Mouse (Mus musculus): Measurements from ENCODE around the gene Tshz2. TPM values are rescaled to one million over a fixed set of nuclear protein-coding genes. Genes with fewer than 3 reads are reported as not detected.

The Tshz2 gene
- polyA plus RNA-seq, 1 experiment from 2014 or later: 13.0 TPM

GRCm38 (mm10) chr2:169674209-169674608 is 41.4 kb downstream of the Tshz2 start:
- 93% methylated on average over 5 of the region's 5 CpGs for WGBS
- no peaks in the 10 kb centered on the region for H3K27me3 ChIP-seq (ENCODE audit: control insufficient read depth, insufficient read depth, low read length)
- no peak overlapping the region for H3K4me2 ChIP-seq (ENCODE audit: low read length)
- H3K9me3 ChIP-seq (ENCODE audit: control insufficient read depth, low read length): no peaks in the 10 kb centered on the region
- no peak overlapping the region for H3K4me3 ChIP-seq (replicated peaks; ENCODE audit: low read depth, low read length)
- no peak overlapping the region for H3K27ac ChIP-seq (replicated peaks; ENCODE audit: low read depth, low read length)
- no peak overlapping the region for H3K9ac ChIP-seq (replicated peaks; ENCODE audit: low read length)
- H3K36me3 ChIP-seq (ENCODE audit: control insufficient read depth, insufficient read depth, low read length): no peaks in the 10 kb centered on the region
- ATAC-seq (ENCODE audit: low FRiP score, low TSS enrichment) (no peak), DNase-seq (no peak)
- no peaks in the 10 kb centered on the region for H3K4me1 ChIP-seq (ENCODE audit: control insufficient read depth, insufficient read depth, low read length)

- Histone ChIP-seq H3K27ac (replicated peaks; ENCODE audit: low read depth, low read length) (peak overlapping the region; percentile 38; the same call in 1 of the 2 replicates), H3K4me3 (replicated peaks; ENCODE audit: low read depth, low read length) (no peak overlapping the region), H3K27me3 (ENCODE audit: control insufficient read depth, insufficient read depth, low read length) (no peaks in the 10 kb centered on the region), H3K9ac (replicated peaks; ENCODE audit: low read length) (no peak overlapping the region), H3K36me3 (ENCODE audit: control insufficient read depth, insufficient read depth, low read length) (no peaks in the 10 kb centered on the region), H3K4me1 (ENCODE audit: control insufficient read depth, insufficient read depth, low read length) (peaks cover 13% of the 10 kb centered on the region; the same call in 1 of the 2 replicates), H3K9me3 (ENCODE audit: control insufficient read depth, low read length) (no peaks in the 10 kb centered on the region), H3K4me2 (ENCODE audit: low read length) (no peak overlapping the region)
- 61% methylated on average over 7 of the region's 7 CpGs for WGBS
- DNase-seq (no peak), ATAC-seq (ENCODE audit: low FRiP score, low TSS enrichment) (no peak)
Measured at GRCm38 (mm10) chr2:169679264-169679663, 46.5 kb downstream of the Tshz2 start.

- no peaks in the 10 kb centered on the region for H3K9me3 ChIP-seq (ENCODE audit: control insufficient read depth, low read length)
- H3K27ac ChIP-seq (replicated peaks; ENCODE audit: low read depth, low read length): peak overlapping the region; percentile 38; the same call in 1 of the 2 replicates
- DNase-seq: peak; percentile 57
- no peak overlapping the region for H3K4me2 ChIP-seq (ENCODE audit: low read length)
- 30% methylated on average over 5 of the region's 5 CpGs for WGBS
- no peak overlapping the region for H3K9ac ChIP-seq (replicated peaks; ENCODE audit: low read length)
- H3K4me3 ChIP-seq (replicated peaks; ENCODE audit: low read depth, low read length): no peak overlapping the region
- no peaks in the 10 kb centered on the region for H3K36me3 ChIP-seq (ENCODE audit: control insufficient read depth, insufficient read depth, low read length)
- H3K4me1 ChIP-seq (ENCODE audit: control insufficient read depth, insufficient read depth, low read length): peaks cover 13% of the 10 kb centered on the region; the same call in 1 of the 2 replicates
- no peaks in the 10 kb centered on the region for H3K27me3 ChIP-seq (ENCODE audit: control insufficient read depth, insufficient read depth, low read length)
- ATAC-seq (ENCODE audit: low FRiP score, low TSS enrichment): no peak
Measured at GRCm38 (mm10) chr2:169679951-169680350, 47.1 kb downstream of the Tshz2 start.

- Histone ChIP-seq H3K9me3 (ENCODE audit: control insufficient read depth, low read length) (no peaks in the 10 kb centered on the region), H3K4me2 (ENCODE audit: low read length) (no peak overlapping the region), H3K9ac (replicated peaks; ENCODE audit: low read length) (no peak overlapping the region), H3K27me3 (ENCODE audit: control insufficient read depth, insufficient read depth, low read length) (no peaks in the 10 kb centered on the region), H3K36me3 (ENCODE audit: control insufficient read depth, insufficient read depth, low read length) (no peaks in the 10 kb centered on the region), H3K4me3 (replicated peaks; ENCODE audit: low read depth, low read length) (no peak overlapping the region), H3K4me1 (ENCODE audit: control insufficient read depth, insufficient read depth, low read length) (peaks cover 9% of the 10 kb centered on the region; the same call in 1 of the 2 replicates), H3K27ac (replicated peaks; ENCODE audit: low read depth, low read length) (no peak overlapping the region)
- DNase-seq: no peak
- ATAC-seq (ENCODE audit: low FRiP score, low TSS enrichment): no peak
- 53% methylated on average over 5 of the region's 5 CpGs for WGBS
Measured at GRCm38 (mm10) chr2:169685260-169685659, 52.4 kb downstream of the Tshz2 start.

- ATAC-seq (ENCODE audit: low FRiP score, low TSS enrichment) (no peak), DNase-seq (no peak)
- no peak overlapping the region for H3K27ac ChIP-seq (replicated peaks; ENCODE audit: low read depth, low read length)
- H3K9me3 ChIP-seq (ENCODE audit: control insufficient read depth, low read length): no peaks in the 10 kb centered on the region
- H3K9ac ChIP-seq (replicated peaks; ENCODE audit: low read length): no peak overlapping the region
- WGBS: 75% methylated on average over 7 of the region's 7 CpGs
- no peaks in the 10 kb centered on the region for H3K36me3 ChIP-seq (ENCODE audit: control insufficient read depth, insufficient read depth, low read length)
- no peak overlapping the region for H3K4me3 ChIP-seq (replicated peaks; ENCODE audit: low read depth, low read length)
- 0 out of 2 replicates have a peak, but pooled peaks cover 5% of the 10 kb centered on the region for H3K4me1 ChIP-seq (ENCODE audit: control insufficient read depth, insufficient read depth, low read length)
- H3K4me2 ChIP-seq (ENCODE audit: low read length): no peak overlapping the region
- H3K27me3 ChIP-seq (ENCODE audit: control insufficient read depth, insufficient read depth, low read length): no peaks in the 10 kb centered on the region
Measured at GRCm38 (mm10) chr2:169685747-169686146, 52.9 kb downstream of the Tshz2 start.

GRCm38 (mm10) chr2:169686697-169687430 is 54.1 kb downstream of the Tshz2 start:
- ATAC-seq (ENCODE audit: low FRiP score, low TSS enrichment) (no peak), DNase-seq (no peak)
- H3K4me2 ChIP-seq (ENCODE audit: low read length): no peak overlapping the region
- no peak overlapping the region for H3K27ac ChIP-seq (replicated peaks; ENCODE audit: low read depth, low read length)
- no peaks in the 10 kb centered on the region for H3K27me3 ChIP-seq (ENCODE audit: control insufficient read depth, insufficient read depth, low read length)
- no peaks in the 10 kb centered on the region for H3K9me3 ChIP-seq (ENCODE audit: control insufficient read depth, low read length)
- no peak overlapping the region for H3K9ac ChIP-seq (replicated peaks; ENCODE audit: low read length)
- 53% methylated on average over 12 of the region's 12 CpGs for WGBS
- no peak overlapping the region for H3K4me3 ChIP-seq (replicated peaks; ENCODE audit: low read depth, low read length)
- no peaks in the 10 kb centered on the region for H3K36me3 ChIP-seq (ENCODE audit: control insufficient read depth, insufficient read depth, low read length)
- H3K4me1 ChIP-seq (ENCODE audit: control insufficient read depth, insufficient read depth, low read length): 0 out of 2 replicates have a peak, but pooled peaks cover 5% of the 10 kb centered on the region

GRCm38 (mm10) chr2:169690054-169690453 is 57.2 kb downstream of the Tshz2 start:
- Histone ChIP-seq H3K9me3 (ENCODE audit: control insufficient read depth, low read length) (no peaks in the 10 kb centered on the region), H3K9ac (replicated peaks; ENCODE audit: low read length) (no peak overlapping the region), H3K4me3 (replicated peaks; ENCODE audit: low read depth, low read length) (no peak overlapping the region), H3K36me3 (ENCODE audit: control insufficient read depth, insufficient read depth, low read length) (no peaks in the 10 kb centered on the region), H3K4me1 (ENCODE audit: control insufficient read depth, insufficient read depth, low read length) (peaks cover 5% of the 10 kb centered on the region; the same call in 1 of the 2 replicates), H3K4me2 (ENCODE audit: low read length) (no peak overlapping the region), H3K27me3 (ENCODE audit: control insufficient read depth, insufficient read depth, low read length) (no peaks in the 10 kb centered on the region), H3K27ac (replicated peaks; ENCODE audit: low read depth, low read length) (no peak overlapping the region)
- no peak for ATAC-seq (ENCODE audit: low FRiP score, low TSS enrichment)
- 81% methylated on average over 2 of the region's 2 CpGs for WGBS
- no peak for DNase-seq

- DNase-seq: no peak
- no peaks in the 10 kb centered on the region for H3K27me3 ChIP-seq (ENCODE audit: control insufficient read depth, insufficient read depth, low read length)
- no peaks in the 10 kb centered on the region for H3K9me3 ChIP-seq (ENCODE audit: control insufficient read depth, low read length)
- no peak overlapping the region for H3K4me2 ChIP-seq (ENCODE audit: low read length)
- H3K4me3 ChIP-seq (replicated peaks; ENCODE audit: low read depth, low read length): no peak overlapping the region
- 91% methylated on average over 9 of the region's 9 CpGs for WGBS
- no peaks in the 10 kb centered on the region; the same call in 1 of the 2 replicates for H3K4me1 ChIP-seq (ENCODE audit: control insufficient read depth, insufficient read depth, low read length)
- no peak overlapping the region for H3K27ac ChIP-seq (replicated peaks; ENCODE audit: low read depth, low read length)
- no peaks in the 10 kb centered on the region for H3K36me3 ChIP-seq (ENCODE audit: control insufficient read depth, insufficient read depth, low read length)
- no peak overlapping the region for H3K9ac ChIP-seq (replicated peaks; ENCODE audit: low read length)
- no peak for ATAC-seq (ENCODE audit: low FRiP score, low TSS enrichment)
Measured at GRCm38 (mm10) chr2:169694494-169694893, 61.7 kb downstream of the Tshz2 start.

- WGBS: 71% methylated on average over 9 of the region's 9 CpGs
- DNase-seq: no peak
- Histone ChIP-seq H3K27ac (replicated peaks; ENCODE audit: low read depth, low read length) (no peak overlapping the region), H3K36me3 (ENCODE audit: control insufficient read depth, insufficient read depth, low read length) (no peaks in the 10 kb centered on the region), H3K9me3 (ENCODE audit: control insufficient read depth, low read length) (no peaks in the 10 kb centered on the region), H3K4me2 (ENCODE audit: low read length) (no peak overlapping the region), H3K9ac (replicated peaks; ENCODE audit: low read length) (no peak overlapping the region), H3K4me1 (ENCODE audit: control insufficient read depth, insufficient read depth, low read length) (no peaks in the 10 kb centered on the region; the same call in 1 of the 2 replicates), H3K27me3 (ENCODE audit: control insufficient read depth, insufficient read depth, low read length) (no peaks in the 10 kb centered on the region), H3K4me3 (replicated peaks; ENCODE audit: low read depth, low read length) (no peak overlapping the region)
- no peak for ATAC-seq (ENCODE audit: low FRiP score, low TSS enrichment)
Measured at GRCm38 (mm10) chr2:169695025-169695424, 62.2 kb downstream of the Tshz2 start.
